14 mouse cellular contexts compared by ENCODE assay signal in the genomic region with DNA sequence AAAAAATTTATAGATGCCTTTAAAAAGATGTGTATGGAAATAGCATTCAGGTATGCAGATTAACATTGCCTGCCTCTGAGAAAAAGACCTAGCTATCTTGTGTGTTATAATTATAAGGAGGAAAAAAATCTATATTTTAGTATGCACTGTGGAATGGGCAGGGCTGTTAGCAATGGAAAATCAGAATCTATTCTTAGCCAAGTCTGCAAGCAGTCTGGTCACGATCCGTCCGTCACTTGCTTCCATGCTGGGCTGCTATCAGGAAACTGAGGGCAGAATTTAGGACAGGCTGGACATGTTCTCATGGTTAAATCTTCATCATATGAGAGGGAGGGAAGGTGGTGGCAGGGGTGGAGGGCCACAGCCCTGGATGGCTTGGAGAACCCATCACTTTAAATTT. TPM values are rescaled to one million over a fixed set of nuclear protein-coding genes. Genes with fewer than 3 reads are reported as not detected.
DNase-seq lines count a peak whose midpoint lies in the region; ATAC-seq lines count a peak whose summit lies in the region.
"Had no signal": no experiment of that assay in that cellular context is flagged by ENCODE, and none has a peak within 500 bp of the region (broad histone marks: within the 10 kb centered on the region; RNA-seq: fewer than 3 reads in every experiment).

No protein-coding gene starts in this region.

- 55% methylated on average over 3 of the region's 3 CpGs for WGBS in embryonic facial prominence, embryonic 14.5 days
- WGBS in embryonic facial prominence, embryonic 10.5 days = 57% methylated on average over 3 of the region's 3 CpGs
- WGBS in heart, embryonic 14.5 days = 7% methylated on average over 3 of the region's 3 CpGs
- 48% methylated on average over 3 of the region's 3 CpGs for WGBS in midbrain, embryonic 16.5 days
- 72% methylated on average over 3 of the region's 3 CpGs for WGBS in midbrain, embryonic 11.5 days

- DNase-seq in embryonic facial prominence, embryonic 14.5 days (ENCODE audit: low spot score) = peak; percentile 35
- DNase-seq in embryonic facial prominence, embryonic 10.5 days (ENCODE audit: low spot score) = no peak
- no peak for DNase-seq in heart, postnatal 36 days
- no peak for DNase-seq in midbrain, embryonic 11.5 days (ENCODE audit: low spot score, missing footprints)
- DNase-seq in B cell, adult 2 months = no peak
- DNase-seq in spleen, postnatal 10 days (ENCODE audit: low spot score in 2 of 2) = no peak
- DNase-seq: adrenal gland, postnatal 25 days; gastrocnemius, adult 2 months; lung, embryonic 14.5 days had no signal

- no peak overlapping the region for H3K4me2 ChIP-seq in embryonic facial prominence, embryonic 14.5 days (ENCODE audit: low read depth, low read length)
- peak overlapping the region; percentile 45 for H3K4me2 ChIP-seq in heart, embryonic 14.5 days (ENCODE audit: low read length)
- peak overlapping the region; percentile 34 for H3K4me2 ChIP-seq in midbrain, embryonic 16.5 days (ENCODE audit: low read length)
- no peak overlapping the region for H3K4me2 ChIP-seq in midbrain, embryonic 11.5 days
- H3K4me2 ChIP-seq: kidney, embryonic 15.5 days; liver, embryonic 11.5 days; lung, embryonic 14.5 days; stomach, embryonic 15.5 days had no signal

- H3K9me3 ChIP-seq in embryonic facial prominence, embryonic 14.5 days (ENCODE audit: control insufficient read depth, low read length) = no peaks in the 10 kb centered on the region
- no peaks in the 10 kb centered on the region for H3K9me3 ChIP-seq in embryonic facial prominence, embryonic 10.5 days
- no peaks in the 10 kb centered on the region for H3K9me3 ChIP-seq in heart, embryonic 14.5 days (ENCODE audit: control insufficient read depth, low read length)
- H3K9me3 ChIP-seq in midbrain, embryonic 16.5 days (replicated peaks; ENCODE audit: control insufficient read depth, low read length, poor library complexity, severe bottlenecking) = no peaks in the 10 kb centered on the region
- H3K9me3 ChIP-seq in midbrain, embryonic 11.5 days (ENCODE audit: control insufficient read depth, low read length) = no peaks in the 10 kb centered on the region
- H3K9me3 ChIP-seq: kidney, embryonic 15.5 days; stomach, embryonic 15.5 days had no signal

- no peak overlapping the region for H3K9ac ChIP-seq in embryonic facial prominence, embryonic 14.5 days (ENCODE audit: low read depth, low read length)
- 0 out of 2 replicates have a peak overlapping the region, but pooled peaks have one; percentile 1 for H3K9ac ChIP-seq in heart, embryonic 14.5 days (ENCODE audit: low read length)
- H3K9ac ChIP-seq in midbrain, embryonic 16.5 days (ENCODE audit: low read depth, low read length) = no peak overlapping the region
- no peak overlapping the region for H3K9ac ChIP-seq in midbrain, embryonic 11.5 days (ENCODE audit: low read length)
- H3K9ac ChIP-seq: kidney, embryonic 15.5 days; lung, embryonic 14.5 days; stomach, embryonic 15.5 days had no signal

- intact Hi-C loops in heart, postnatal 36 days (cut with DNase I) = no loop called here

- no peaks in the 10 kb centered on the region for H3K36me3 ChIP-seq in embryonic facial prominence, embryonic 14.5 days (ENCODE audit: control insufficient read depth, insufficient read depth, low read length)
- H3K36me3 ChIP-seq in embryonic facial prominence, embryonic 10.5 days (replicated peaks) = no peaks in the 10 kb centered on the region
- no peaks in the 10 kb centered on the region for H3K36me3 ChIP-seq in heart, embryonic 14.5 days (ENCODE audit: control insufficient read depth, insufficient read depth, low read length)
- no peaks in the 10 kb centered on the region for H3K36me3 ChIP-seq in midbrain, embryonic 16.5 days (ENCODE audit: control insufficient read depth, insufficient read depth, low read length)
- no peaks in the 10 kb centered on the region for H3K36me3 ChIP-seq in midbrain, embryonic 11.5 days (ENCODE audit: control insufficient read depth, insufficient read depth, low read length)
- H3K36me3 ChIP-seq: kidney, embryonic 15.5 days; stomach, embryonic 15.5 days had no signal

- H3K4me3 ChIP-seq in embryonic facial prominence, embryonic 14.5 days (ENCODE audit: low read depth, low read length) = no peak overlapping the region
- H3K4me3 ChIP-seq in embryonic facial prominence, embryonic 10.5 days = no peak overlapping the region
- peak overlapping the region in 1 of 2 experiments; percentile 10; a peak in 1 of 4 replicates for H3K4me3 ChIP-seq in heart, embryonic 14.5 days (ENCODE audit: control insufficient read depth in 1 of 2, insufficient read depth in 1 of 2, low read depth in 1 of 2, low read length in 2 of 2)
- H3K4me3 ChIP-seq in midbrain, embryonic 16.5 days (ENCODE audit: low read depth, low read length) = no peak overlapping the region
- no peak overlapping the region for H3K4me3 ChIP-seq in midbrain, embryonic 11.5 days (ENCODE audit: low read depth, low read length)
- H3K4me3 ChIP-seq: gastrocnemius, adult 2 months; kidney, embryonic 15.5 days; stomach, embryonic 15.5 days had no signal

- no peak for ATAC-seq in embryonic facial prominence, embryonic 14.5 days (ENCODE audit: low read depth)
- ATAC-seq in heart, embryonic 14.5 days (ENCODE audit: insufficient number of reproducible peaks, insufficient read depth, low FRiP score, low read depth) = 0 out of 2 replicates have a peak, but pooled peaks have one; percentile 54
- ATAC-seq in midbrain, embryonic 16.5 days = no peak
- no peak for ATAC-seq in midbrain, embryonic 11.5 days (ENCODE audit: low FRiP score)

- H3K27ac ChIP-seq in embryonic facial prominence, embryonic 14.5 days (replicated peaks; ENCODE audit: low read depth, low read length) = no peak overlapping the region
- no peak overlapping the region for H3K27ac ChIP-seq in embryonic facial prominence, embryonic 10.5 days (replicated peaks)
- H3K27ac ChIP-seq in heart, embryonic 14.5 days (replicated peaks in 1 of 2; ENCODE audit: control insufficient read depth in 1 of 2, insufficient read depth in 1 of 2, low read depth in 2 of 2, low read length in 2 of 2) = peak overlapping the region; percentile 79 to 91
- H3K27ac ChIP-seq in midbrain, embryonic 16.5 days (ENCODE audit: low read length) = no peak overlapping the region
- no peak overlapping the region for H3K27ac ChIP-seq in midbrain, embryonic 11.5 days (ENCODE audit: low read depth, low read length)
- H3K27ac ChIP-seq: gastrocnemius, adult 2 months; kidney, embryonic 15.5 days; stomach, embryonic 15.5 days had no signal

- H3K4me1 ChIP-seq in embryonic facial prominence, embryonic 14.5 days (ENCODE audit: control insufficient read depth, insufficient read depth, low read length) = peaks cover 5% of the 10 kb centered on the region; the same call in 1 of the 2 replicates
- peaks cover 16% of the 10 kb centered on the region for H3K4me1 ChIP-seq in embryonic facial prominence, embryonic 10.5 days
- peaks cover 6 to 11% of the 10 kb centered on the region in 2 experiments for H3K4me1 ChIP-seq in heart, embryonic 14.5 days (ENCODE audit: control insufficient read depth in 2 of 2, insufficient read depth in 2 of 2, low read length in 2 of 2)
- peaks cover 6% of the 10 kb centered on the region; the same call in 1 of the 2 replicates for H3K4me1 ChIP-seq in midbrain, embryonic 16.5 days (ENCODE audit: control insufficient read depth, insufficient read depth, low read length)
- H3K4me1 ChIP-seq in midbrain, embryonic 11.5 days (ENCODE audit: control insufficient read depth, insufficient read depth, low read length) = no peaks in the 10 kb centered on the region
- H3K4me1 ChIP-seq: kidney, embryonic 15.5 days; stomach, embryonic 15.5 days had no signal

- H3K27me3 ChIP-seq in embryonic facial prominence, embryonic 14.5 days (replicated peaks; ENCODE audit: control insufficient read depth, insufficient read depth, low read length) = no peaks in the 10 kb centered on the region
- no peaks in the 10 kb centered on the region for H3K27me3 ChIP-seq in embryonic facial prominence, embryonic 10.5 days (replicated peaks; ENCODE audit: low read depth, poor library complexity, severe bottlenecking)
- H3K27me3 ChIP-seq in heart, embryonic 14.5 days (ENCODE audit: control insufficient read depth, insufficient read depth, low read length) = no peaks in the 10 kb centered on the region
- no peaks in the 10 kb centered on the region for H3K27me3 ChIP-seq in midbrain, embryonic 16.5 days (ENCODE audit: control insufficient read depth, insufficient read depth, low read depth, low read length)
- no peaks in the 10 kb centered on the region for H3K27me3 ChIP-seq in midbrain, embryonic 11.5 days (ENCODE audit: control insufficient read depth, insufficient read depth, low read length)
- H3K27me3 ChIP-seq: kidney, embryonic 15.5 days; stomach, embryonic 15.5 days had no signal

RNA-seq across cellular contexts. Expression of a gene that starts 53.5 kb away (rescaled TPM):
- polyA plus RNA-seq in embryonic facial prominence, embryonic 14.5 days (2014; fragmentation: Nextera tagmentation; extraction: Ambion mirVana) = 31.9 and 39.4 TPM in 2 replicates
- 4.2 and 10.2 TPM in 2 replicates for polyA plus RNA-seq in embryonic facial prominence, embryonic 10.5 days (2016; fragmentation: Nextera tagmentation; extraction: Ambion mirVana)
- polyA plus RNA-seq in heart, embryonic 14.5 days (2014; fragmentation: Nextera tagmentation; extraction: Ambion mirVana) = 3.5 and 5.6 TPM in 2 replicates
- total RNA-seq in heart, postnatal 36 days (2021) = under 1 TPM; 0.19 to 0.25 TPM
- polyA plus RNA-seq in midbrain, embryonic 16.5 days (2015; fragmentation: Nextera tagmentation; extraction: Ambion mirVana) = 5.1 and 5.6 TPM in 2 replicates
- polyA plus RNA-seq in midbrain, embryonic 11.5 days (2014; fragmentation: Nextera tagmentation; extraction: Ambion mirVana) = 2.5 and 2.6 TPM in 2 replicates

Comparison
In these comparisons a context has a peak if more than half of its experiments do, and no peak if none do; other contexts are left out.
1. H3K4me2 ChIP-seq: peak in heart, embryonic 14.5 days (single experiment) and midbrain, embryonic 16.5 days (single experiment); none in embryonic facial prominence, embryonic 14.5 days (single experiment) and midbrain, embryonic 11.5 days (single experiment).
2. H3K27ac ChIP-seq: peak in heart, embryonic 14.5 days (2 of 2); none in embryonic facial prominence, embryonic 14.5 days (single experiment), embryonic facial prominence, embryonic 10.5 days (single experiment), midbrain, embryonic 16.5 days (single experiment) and midbrain, embryonic 11.5 days (single experiment).